Mouse (Mus musculus) NIH3T3 (cell line): ENCODE measurements around the gene Shf.
A peak's percentile ranks its signal among the peaks of the same experiment; 100 is the strongest.

ENCODE experiments used
- DNase-seq: peaks from one replicate; pipeline ENCODE4 v3.0.0-alpha.2; 2012; ENCODE audit warnings: low read depth

The Shf gene

DNA sequence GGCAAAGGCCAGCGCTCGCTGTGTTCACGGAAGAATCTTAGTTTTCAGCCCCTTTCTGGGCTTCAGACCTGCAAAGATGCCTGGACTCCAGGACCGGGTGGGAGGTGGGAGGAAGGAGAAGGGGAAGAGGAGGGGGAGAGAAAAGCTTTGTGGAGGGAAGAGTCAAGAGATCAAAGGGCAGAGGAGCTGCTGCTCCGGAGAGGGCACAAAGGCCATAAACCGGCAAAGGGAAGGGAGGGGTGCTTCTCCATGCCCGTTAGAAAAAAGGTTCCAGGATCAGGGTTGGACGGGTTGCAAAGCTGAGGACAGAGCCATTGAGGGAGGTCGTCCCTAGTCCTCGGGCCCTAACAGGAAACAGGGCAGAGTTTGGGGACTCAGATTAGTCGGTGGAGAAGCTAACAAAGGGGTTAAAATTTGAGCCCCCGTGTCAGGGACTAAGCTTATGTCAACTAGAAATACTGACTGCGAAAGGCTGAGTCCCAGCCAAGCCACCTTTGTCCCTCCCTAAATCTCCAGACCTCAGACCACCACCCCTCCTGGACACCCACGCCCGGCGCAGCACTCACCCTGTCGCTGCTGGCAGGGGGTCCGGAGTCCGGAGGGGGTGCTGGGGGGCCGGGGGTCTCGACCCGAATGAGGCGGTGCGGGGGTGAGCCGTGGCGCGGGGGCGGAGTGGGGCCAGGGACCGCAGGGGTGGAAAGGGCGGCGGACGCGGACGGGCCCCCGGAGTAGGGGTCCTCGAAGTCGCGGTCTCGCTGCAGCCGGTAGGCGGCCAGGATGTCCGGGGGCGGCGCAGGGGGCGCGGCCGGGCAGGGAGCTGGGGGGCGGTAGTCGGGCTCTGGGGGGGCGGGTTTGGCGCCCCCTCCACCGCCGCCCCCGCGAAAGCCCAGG, 636 bp downstream of the Shf start:
- peak; percentile 16 for DNase-seq

DNA sequence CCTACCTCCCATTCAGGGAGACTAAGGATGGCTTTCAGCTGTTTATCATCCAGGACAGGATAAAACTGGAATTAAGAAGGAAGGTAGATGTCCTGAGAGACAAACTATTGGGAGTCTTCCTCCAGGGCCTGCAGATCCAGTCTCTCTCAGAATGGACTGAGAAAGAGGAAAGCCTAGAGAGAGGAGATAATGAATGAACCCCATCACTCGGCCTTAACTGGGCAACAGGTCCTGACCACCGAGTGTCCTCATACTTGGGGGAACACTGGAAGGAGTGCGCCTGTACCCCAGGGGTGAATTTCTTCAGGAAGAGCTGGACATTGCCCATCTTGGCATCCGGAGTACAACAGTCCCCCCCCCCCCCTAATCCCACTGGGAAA, 1.3 kb downstream of the Shf start:
- peak; percentile 13 for DNase-seq

DNA sequence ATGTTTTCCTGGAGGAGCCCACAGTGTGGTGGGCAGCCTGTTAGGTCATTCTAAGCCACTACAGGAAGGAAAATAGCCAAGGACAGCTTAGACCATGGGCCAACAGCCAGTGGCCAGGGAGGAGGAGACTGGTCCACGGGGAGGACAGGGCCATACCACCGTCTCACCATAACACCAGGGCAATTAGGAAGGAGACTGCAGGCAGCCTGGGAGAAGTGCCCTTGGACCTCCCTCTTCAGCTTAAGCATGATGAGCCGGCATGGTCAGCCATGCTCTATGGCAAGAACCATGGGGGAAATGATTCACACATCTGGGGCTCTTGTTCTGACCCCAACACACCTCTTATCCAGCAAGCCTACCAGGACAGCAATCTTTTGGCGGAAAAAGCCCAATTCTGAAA, 1.8 kb downstream of the Shf start:
- DNase-seq, result peak; percentile 49

DNA sequence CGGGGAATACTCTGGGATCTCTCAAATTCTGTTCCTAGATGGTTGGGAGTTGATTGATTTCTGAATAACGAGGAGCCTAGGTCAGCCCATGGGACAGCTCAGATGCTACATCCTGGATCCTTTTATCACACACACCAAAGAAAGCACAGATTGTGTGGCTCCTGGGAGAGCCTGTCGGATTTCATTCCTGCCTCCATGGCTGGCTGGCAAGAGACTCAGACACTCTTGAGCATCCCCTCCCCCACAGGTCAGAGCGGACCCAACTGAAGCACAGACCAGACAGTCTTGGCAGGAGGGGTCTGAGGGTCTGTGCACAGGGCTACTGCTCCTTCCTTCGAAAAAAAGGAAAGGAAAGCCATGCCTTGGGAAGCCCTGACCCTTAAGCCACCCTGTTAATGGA, 2.3 kb downstream of the Shf start:
- no peak for DNase-seq

DNA sequence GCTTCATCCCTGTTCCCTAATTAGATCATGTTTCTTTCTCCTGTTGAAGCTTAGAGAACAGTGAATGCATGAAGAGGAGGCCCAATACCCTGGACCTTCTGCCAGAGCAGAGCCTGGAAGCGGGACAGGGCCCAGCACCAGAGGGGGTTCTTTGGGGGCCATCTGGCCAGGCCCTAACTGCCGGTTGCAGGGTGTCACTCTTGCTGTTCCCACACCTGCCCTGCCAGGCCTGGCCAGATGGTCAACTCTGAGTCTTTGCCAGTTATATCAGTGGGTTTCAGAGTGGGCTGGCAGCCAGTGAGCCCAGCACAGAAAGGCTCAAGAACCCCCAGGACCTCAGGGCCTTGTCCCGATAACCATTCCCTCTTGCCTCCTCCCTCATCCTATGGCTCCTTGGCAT, 2.9 kb downstream of the Shf start:
- no peak for DNase-seq

DNA sequence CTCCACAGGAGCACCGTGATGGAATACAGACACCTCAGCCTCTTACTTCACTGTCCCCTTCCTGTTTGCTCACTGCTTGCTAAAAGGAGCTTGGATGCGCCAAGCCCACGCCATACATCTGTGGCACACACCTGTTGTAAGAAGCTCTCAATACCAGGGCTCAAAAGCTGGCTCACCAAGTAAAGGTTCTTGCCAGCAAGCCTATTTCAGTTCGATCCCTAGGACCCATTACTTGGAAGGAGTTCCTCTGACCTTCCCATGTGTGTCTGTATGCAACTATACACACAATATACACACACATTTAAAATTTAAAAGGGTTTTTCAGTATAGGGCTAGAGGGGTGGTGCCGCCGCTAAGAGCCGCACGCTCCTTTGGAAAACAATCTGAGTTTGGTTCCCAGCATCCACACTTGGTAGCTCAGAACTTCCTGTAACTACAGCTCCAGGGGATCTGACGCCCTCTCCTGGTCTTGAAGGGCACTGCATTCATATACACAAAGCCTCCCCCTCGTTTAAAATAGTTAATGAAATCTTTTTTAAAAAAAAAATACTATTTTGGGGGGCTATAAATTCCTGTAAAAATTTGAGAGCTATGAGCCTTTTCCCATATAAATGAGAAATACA, 3.6 kb downstream of the Shf start:
- no peak for DNase-seq

DNA sequence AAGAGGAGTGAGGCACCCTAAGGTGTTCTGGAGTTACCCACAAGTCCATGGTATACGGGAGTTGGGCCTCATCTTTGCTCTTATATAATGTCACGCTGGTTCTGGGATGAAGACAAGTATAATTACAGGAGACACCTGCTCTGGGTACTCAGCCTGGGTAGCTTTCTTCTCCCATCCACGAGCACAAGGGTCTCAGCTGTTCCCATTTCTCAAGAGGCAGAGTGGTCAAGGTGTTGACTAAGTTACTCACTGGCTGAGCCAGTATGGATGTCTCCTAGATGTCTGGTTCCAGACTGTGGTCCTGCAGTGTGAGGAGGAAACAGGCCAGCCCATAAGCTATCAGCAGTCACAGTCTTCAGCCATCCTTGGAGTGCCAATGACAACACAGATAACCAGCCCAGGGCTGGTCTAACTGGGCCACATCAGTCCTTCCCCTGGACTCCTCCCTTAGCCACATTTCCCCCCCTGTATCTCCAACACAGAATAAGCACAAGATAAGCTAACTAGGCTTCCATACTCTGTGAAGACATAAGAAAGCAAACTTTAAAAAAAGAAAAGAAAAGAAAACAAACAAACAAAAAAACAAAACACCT, 4.5 kb downstream of the Shf start:
- DNase-seq, result no peak

DNA sequence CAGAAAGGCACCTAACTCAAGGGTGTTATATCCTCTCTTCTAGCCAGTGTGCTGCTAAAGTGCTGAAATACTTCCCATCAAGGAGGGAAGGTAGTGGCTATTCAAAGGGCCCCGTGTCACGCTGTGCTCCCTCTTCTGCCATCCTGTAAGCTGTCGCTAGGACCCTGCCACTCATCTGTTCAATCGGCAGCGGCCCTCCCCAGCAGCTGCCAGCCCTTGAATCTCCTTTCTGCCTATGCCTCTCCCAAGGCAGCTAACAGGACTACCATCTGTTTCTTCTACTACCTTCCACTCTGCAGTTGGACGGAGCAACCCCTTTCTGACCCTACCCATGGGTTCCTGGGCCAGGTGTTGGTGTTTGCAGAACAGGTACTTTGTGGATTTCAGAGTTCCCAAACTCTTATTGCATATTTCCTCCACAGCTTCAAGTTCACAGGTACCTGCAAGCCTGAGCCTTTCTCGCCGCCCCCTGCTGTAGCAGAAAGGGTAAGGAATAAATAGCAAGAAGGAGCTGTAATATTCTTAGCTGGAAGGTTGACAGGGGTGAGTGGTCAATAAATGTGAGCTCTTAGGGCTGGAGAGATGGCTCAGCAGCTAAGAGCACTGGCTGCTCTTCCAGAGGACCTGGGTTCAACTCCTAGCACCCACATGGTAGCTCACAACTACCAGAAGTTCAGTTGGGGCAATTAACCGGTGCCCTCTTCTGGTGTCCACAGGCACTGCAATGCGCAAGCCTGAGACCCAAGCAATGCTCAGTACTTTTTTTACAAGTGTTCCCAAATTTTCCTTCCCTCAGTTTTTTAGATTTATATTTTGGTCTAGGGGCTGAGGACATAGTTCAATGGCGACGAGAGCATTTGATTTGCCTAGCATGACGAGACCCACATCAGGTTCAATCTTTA, 6.1 kb downstream of the Shf start:
- DNase-seq, result no peak

DNA sequence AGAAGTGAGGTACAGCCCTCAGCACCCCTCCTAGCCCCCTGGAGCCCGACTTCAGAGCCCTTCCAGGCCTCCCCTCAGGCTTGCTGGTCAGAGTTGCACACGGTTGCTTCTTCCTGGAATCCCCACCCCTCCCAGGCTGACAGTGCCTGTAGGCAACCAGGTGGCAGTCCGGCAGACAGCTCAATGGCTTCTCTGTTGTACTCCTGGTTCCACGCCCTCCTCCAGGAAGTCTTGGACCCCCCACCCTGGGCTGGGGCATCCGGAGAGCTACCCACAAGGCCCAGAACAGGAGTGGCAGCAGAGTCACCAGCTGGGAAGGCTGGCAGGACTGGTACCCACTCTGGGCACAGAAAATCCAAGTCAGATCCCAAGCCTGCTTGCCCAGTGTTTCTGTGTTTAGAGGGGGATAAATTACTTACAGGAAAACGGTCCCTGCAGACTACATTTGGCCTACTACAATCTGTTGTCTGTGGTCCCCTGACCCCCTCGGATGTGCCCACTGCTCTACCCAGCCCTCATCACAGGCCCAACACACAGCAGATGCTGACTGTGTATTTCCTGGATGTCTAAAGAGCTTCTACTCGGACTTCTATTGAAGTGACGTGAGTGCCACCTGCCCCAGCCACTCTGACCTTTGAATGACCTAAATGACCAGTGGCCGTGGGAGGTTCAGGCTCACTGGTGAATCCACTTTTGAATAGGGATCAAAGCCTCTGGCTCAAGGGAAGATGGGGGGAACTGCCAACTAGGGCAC, 6.9 kb downstream of the Shf start:
- no peak for DNase-seq

DNA sequence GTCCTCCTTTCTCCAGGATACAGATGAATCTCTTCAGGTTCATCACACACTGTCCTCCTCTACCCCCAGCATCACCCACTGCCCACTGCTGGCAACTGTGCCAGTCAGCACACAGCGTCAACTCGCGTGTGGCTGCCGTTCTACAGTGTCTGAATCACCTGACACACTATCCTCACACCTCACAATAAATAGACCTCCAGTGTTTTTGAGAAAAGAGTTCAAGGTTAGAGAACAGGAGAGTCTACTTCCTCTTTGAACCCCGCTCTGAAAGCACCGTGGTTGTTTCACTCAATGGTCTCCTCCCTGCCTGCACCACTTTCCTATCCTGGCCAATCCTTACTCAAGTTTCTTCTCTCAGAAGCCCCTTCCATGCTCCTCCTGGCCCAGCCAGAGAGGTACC, 7.8 kb downstream of the Shf start:
- no peak for DNase-seq

DNA sequence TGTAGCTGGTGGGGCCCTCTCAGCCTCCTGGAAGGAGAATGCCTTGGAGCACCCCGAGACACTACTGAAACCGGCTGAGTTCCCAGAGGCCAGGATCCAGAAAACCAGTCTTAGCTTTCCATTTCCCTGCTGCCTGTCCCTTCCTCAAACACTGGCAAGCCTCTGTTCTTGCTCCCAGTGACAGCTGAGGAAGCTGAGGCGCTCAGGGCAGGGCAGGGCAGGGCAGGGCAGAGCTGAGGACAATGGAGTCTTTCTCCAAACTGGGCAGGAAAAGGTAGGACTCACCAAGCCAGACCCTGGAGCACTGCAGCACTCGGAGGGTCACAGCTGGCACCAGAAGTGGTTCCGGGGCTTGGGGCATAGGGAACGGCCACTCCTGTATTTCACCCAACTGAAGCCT, 8.7 kb downstream of the Shf start:
- no peak for DNase-seq

DNA sequence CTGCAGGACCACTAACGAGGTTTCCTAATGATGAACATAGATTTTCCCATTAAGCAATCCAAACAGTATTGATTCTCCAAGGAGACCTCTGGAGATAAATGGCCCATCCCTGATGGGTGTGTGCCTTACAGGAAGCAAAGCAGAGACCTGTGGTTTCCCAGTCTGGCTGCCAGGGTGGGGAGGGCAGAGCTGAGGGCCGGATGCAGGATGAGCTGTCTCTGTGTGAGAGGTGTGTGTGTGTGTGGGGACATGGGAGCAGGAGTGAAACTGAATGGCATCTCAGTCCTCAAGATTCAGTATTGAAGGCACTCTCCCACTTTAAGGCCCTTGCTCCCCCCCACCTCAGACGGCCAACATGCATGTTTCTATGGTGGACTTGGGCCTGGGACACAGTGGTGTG, 12.8 kb downstream of the Shf start:
- DNase-seq, result no peak

DNA sequence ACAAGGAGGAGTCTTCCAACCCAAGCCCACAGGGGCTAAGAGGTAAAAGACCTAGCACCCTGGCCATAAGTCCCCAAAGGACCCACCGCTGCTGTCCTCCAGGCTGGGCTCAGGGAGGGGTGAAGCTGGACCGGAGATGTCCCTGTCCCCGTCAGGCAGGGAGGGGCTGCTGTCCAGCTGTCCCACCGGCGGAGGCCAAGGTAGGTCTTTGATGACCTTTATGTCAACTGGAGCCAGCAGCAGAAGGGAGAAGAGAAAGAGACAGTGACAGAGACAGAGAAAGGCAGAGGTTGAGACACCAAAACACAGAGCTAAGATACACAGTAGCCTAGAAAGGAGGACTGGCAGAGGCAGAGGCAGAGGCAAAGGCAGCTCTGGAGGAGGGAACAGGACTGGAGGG, 13.6 kb downstream of the Shf start:
- DNase-seq, result no peak

DNA sequence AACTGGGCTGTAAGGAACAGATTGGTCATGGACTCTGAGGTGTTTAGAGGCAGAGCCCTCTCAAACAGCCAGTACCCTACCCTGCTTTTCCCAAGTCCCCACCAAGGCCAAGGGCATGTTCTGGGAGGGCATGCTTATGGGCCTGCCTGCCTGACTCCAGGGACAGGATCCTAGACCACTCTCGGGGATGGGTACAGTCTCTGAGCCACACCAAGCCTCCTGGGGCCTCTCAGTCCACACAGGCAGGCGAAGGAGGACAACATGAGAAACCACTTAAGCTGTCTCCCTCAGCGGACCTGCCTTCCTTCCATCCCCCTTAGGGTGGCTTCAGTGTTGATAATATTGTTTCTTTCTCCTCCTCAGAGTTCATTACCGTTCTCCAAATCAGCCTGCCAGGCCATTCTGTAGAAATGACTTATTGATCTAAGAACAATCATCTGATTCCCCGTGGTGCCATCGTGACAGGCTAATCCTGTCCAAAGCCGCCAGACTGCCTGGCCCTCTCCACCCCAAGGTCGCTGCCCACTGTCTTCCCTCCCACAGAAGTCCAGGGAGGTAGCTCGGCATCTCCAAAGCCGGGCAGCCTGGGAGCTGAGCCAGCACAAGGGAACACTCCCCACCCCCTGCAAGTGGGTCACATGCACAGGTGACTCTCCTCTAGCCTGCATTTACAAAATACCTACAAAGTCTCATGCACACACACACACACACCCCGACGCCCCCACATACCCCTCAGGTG, 14.6 kb downstream of the Shf start:
- no peak for DNase-seq

DNA sequence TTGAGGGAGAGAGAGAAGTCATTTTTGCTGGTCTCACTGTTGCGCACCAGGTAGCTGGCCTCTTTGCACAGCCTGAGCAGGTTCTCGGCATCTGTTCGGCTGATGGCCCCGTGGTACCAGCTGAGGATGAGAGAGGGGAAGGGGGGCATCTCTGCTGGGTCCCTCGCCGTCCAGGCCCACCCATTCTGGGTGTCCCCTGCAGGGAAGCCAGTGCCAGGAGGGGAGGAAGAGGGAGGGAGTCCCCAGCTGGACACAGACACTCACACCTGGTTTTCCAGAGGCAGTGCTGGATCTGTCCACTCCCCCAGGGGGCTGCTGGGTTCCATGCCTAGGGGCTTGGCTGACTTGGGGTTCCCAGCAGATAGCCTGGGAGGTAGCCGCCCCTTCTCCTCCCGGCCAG, 15.2 kb downstream of the Shf start:
- DNase-seq, result no peak

DNA sequence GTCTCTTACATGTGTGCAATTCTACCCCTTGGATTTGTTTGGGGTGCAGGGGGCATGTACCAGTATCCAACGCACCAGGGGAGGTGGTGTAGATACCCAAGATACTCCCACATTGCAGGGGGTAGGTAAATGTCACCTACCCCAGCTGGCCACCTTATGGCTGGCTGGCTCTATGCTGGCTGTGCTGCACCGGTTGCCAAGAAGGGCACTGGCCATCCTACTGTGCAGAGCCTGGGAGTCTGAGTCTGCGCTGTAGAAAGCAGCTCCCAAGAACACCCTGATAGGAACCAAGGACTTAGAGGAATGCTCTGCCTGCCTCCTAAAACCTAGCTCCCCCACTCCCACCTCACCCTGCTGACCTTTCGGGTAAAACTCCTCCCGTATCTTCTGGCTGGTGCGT, 16.0 kb downstream of the Shf start:
- no peak for DNase-seq

DNA sequence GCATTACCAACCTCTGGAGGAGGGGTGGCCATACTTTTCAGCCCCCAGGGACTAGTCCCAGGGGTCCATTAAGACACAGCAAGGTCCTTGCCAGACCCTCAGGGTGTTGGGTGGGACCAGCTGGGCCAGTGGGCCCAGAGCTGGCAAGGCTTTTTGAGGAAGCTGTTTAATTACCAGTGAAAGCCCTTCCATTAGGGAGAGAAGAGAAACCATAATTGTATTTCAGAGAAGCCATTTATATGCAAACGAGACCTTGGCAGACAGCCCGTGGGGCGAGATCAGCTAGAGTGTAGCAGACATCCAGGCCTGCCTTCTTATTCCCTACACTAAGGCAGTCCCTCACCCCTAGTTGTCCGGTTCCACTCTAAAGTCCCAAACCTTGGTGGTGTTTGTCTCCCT, 17.0 kb downstream of the Shf start:
- DNase-seq, result peak; percentile 50

DNA sequence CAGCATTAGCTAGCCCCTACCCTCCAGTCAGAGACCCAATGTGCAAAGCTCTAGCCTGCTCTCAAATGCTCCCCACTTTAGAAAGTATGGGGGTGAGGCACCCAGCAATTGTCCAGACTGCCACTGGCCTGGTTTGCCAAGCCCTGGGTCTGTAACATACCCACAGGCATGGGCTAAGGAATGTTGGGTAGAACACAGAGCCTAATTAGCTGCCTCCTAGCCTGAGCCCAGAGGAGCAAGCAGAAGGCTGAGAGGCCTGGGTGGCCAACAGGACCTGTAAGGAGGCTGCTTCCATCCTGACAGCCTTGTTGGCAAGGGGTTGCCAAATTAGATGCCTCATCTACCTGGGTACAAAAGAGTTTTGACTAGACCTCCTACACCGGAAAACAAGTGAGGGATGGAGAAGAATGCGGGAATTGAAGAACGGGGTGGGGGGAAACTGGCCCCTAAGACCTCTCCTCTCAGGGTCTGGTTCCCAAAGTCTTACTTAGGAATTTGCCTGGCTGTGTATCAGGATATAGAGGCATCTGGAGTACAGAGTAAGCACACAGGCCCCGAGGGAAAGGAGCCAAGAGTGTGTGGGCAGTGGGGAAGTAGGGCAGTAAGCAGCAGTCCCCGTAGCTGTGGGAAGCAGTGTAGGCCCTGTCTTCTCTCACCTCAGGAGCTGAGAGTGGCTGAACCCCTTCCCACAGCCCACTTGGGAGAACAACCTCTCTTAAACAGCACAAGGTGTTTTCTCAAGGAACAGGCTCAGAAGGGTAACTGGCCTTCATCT, 17.6 kb downstream of the Shf start:
- DNase-seq, result peak; percentile 63

DNA sequence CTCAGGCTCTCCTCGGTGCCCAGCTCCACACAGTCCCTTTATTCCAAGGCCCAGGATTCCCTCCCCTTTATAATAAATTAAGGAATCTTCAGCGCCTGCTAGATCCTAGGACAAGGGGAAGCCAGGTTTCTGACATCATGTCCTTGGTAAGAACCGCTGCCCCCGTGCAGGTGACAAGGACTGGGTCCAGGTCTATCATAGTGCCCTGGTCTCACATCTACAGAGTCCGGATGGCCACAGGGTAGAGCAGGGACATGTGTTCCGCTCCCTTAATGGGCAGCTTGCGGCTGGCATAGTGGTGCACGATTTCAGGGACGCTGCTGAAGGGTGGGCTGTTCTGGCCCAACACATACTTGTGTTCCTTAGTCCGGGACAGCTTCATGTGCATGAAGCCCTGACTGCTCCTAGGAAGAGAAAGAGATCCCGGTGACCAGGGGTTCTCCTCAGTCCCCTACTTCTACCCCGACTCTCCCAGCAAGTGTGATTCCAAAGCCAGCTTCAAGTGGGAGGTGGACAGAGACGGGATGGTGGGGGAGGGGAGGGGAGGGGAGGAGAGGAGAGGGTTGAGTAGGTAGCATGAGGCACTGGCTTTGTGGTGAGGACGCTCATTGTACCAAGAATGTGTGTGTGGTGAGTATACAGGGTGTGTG, 19.7 kb downstream of the Shf start:
- DNase-seq, result no peak
